Mouse (Mus musculus): ENCODE measurements around the gene Klc4. TPM values are rescaled to one million over a fixed set of nuclear protein-coding genes. Genes with fewer than 3 reads are reported as not detected.
A peak's percentile ranks its signal among the peaks of the same experiment; 100 is the strongest.

Klc4 gene
- 10 to 100 TPM; 21.9 to 24.4 TPM for total RNA-seq (2021)
- long read RNA-seq, experiment 1, transcript Klc4-202 (16 exons, 2,313 nt) = major isoform, 9 of 36 reads
- long read RNA-seq, experiment 1, partial matches to known transcripts = 11 of 36 reads
- long read RNA-seq, experiment 1, other reads (novel, unspliced or antisense) = 15 of 36 reads
- long read RNA-seq, experiment 2, transcript Klc4-202 (16 exons, 2,313 nt) = major isoform, 5 of 17 reads
- long read RNA-seq, experiment 2, partial matches to known transcripts = 7 of 17 reads
- long read RNA-seq, experiment 2, other reads (novel, unspliced or antisense) = 5 of 17 reads

DNA sequence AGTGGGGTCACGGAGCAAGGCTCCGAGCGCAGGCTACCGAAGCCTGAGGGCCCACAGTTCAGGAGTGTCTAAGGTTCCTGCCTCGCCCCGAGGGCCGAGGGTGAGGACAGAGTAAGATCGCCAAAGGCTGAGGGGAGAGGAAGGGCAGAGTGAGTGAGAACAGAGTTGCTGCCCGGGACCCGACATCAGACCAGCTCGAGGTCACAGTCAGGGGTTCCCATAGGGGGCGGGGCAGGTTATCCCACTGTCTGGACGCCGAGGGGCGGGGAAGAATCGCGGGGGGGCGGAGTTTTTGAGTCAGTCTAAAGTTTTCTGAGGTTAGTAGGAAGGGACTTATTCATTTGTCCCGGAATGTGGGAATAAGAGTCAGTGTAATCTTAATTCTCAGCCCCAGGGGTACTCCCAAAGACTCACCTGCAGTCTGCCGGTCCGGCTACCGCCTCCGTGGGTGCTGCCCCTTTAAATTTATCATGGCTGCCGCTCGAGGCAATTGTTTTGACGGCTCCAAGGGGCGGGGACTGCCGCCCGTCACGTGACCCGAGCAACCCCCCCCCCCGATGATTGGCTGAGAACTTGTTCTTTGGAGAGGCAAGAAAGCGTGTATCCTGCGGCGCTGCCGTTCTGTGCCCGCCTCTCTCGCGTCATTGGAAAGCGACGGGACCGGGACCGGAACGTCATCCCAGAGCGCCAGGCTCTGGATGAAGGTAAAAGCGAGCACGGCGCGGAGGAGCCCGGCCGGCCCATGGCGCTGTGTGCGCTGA lies at the start of gene Klc4, which contains the start of gene Mrpl2:
Klc4 (minus strand) TSS at position 462 of the 761 bp plus-strand sequence.
Mrpl2 (plus strand) TSS at position 669 of the 761 bp plus-strand sequence.
- peak within 1 kb of the TSS; percentile 95 for H3K27ac ChIP-seq
- intact Hi-C loops (cut with DNase I) = loop anchor here (2.0 to 10.0 kb wide), 2 partner anchors 67 to 91 kb away; partner anchors contain the start of gene Srf
- DNase-seq (ENCODE audit: extremely low spot score in 1 of 2, low spot score in 2 of 2) = peak; percentile 98 to 100
- H3K4me3 ChIP-seq = peak within 1 kb of the TSS; percentile 100
- TF ChIP-seq CTCF (IDR thresholded peaks at IDR 0.05) = no peak; the same call in 1 of the 2 replicates

DNA sequence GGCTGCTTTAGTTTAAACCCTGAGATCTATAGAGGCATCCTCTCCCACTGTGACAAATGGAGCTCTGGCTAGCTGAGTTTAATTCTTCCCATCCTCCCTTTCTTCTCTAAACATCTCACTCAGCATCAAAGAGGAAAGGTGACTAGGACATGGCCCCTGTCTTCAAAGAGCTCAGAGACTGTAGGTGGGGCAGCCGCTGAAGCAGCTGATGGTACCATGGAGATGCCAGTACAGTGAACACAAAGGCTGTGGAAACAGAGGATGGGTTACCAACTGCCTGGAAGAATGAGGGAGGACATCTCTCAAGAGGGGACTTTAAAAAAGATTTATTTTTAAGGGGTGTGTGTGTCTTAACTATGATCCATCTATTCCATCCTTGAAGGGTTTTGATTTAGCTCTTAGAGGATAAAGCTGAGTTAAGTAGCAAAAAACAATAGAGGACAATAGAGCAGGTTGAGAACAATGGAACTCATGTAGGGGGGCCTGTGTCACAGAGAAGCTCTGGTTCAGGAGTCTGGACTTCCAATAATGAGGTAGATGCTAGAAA lies 48.8 kb upstream of the Klc4 start:
- Histone ChIP-seq H3K27ac (no peak overlapping the region), H3K4me3 (no peak overlapping the region)
- intact Hi-C loops (cut with DNase I) = no loop called here
- no peak for TF ChIP-seq CTCF (IDR thresholded peaks at IDR 0.05)
- no peak for DNase-seq (ENCODE audit: extremely low spot score in 1 of 2, low spot score in 2 of 2)

GRCm38 (mm10) chr17:46691390-46691789 lies 45.6 kb upstream of the Klc4 start:
- DNase-seq (ENCODE audit: extremely low spot score in 1 of 2, low spot score in 2 of 2) = no peak
- H3K27ac ChIP-seq = no peak overlapping the region
- no peak for TF ChIP-seq CTCF (IDR thresholded peaks at IDR 0.05)
- no peak overlapping the region for H3K4me3 ChIP-seq
- intact Hi-C loops (cut with DNase I) = no loop called here

GRCm38 (mm10) chr17:46690665-46691064 lies 44.8 kb upstream of the Klc4 start:
- intact Hi-C loops (cut with DNase I) = no loop called here
- H3K4me3 ChIP-seq = no peak overlapping the region
- no peak overlapping the region for H3K27ac ChIP-seq
- no peak for DNase-seq (ENCODE audit: extremely low spot score in 1 of 2, low spot score in 2 of 2)
- no peak for TF ChIP-seq CTCF (IDR thresholded peaks at IDR 0.05)

GRCm38 (mm10) chr17:46685913-46686312 lies 40.1 kb upstream of the Klc4 start:
- H3K27ac ChIP-seq = no peak overlapping the region
- intact Hi-C loops (cut with DNase I) = no loop called here
- no peak for DNase-seq (ENCODE audit: extremely low spot score in 1 of 2, low spot score in 2 of 2)
- no peak overlapping the region for H3K4me3 ChIP-seq
- no peak for TF ChIP-seq CTCF (IDR thresholded peaks at IDR 0.05)

DNA sequence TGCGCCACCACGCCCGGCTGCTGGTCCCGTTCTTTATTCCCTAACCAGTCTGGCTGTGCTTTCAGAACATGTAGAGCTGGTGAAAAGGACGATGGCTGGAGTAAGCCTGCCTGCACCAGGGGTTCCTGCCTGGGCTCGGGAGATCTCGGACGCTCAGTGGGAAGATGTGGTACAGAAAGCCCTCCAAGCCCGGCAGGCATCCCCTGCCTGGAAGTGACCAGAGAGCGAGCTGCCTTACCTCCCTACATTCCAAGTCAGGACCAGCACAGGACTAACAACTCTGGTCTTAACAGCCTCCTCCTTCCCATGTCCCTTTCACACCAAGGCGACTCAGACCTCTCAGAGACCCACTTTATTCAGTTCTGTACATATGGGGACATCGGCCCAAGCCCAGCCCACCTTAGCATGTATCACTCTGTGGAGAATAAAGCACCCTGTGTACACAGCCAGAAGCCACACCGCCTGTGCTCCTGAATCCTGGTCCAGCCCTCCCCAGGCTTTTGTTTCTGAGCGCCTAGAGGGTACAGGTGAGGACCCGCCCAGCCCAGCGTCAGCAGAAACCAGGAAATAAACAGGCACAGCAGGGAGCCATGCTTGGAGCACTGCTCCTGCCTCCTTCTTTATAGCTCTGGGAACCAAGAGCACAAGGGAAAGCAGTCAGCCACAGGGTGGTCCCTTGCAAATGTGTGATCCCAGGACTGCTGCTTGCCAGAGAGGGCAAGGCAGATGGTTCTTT lies 37.0 kb upstream of the Klc4 start:
- TF ChIP-seq CTCF (IDR thresholded peaks at IDR 0.05) = no peak
- no peak for DNase-seq (ENCODE audit: extremely low spot score in 1 of 2, low spot score in 2 of 2)
- intact Hi-C loops (cut with DNase I) = no loop called here
- no peak overlapping the region for H3K4me3 ChIP-seq
- H3K27ac ChIP-seq = no peak overlapping the region

- no peak for DNase-seq (ENCODE audit: extremely low spot score in 1 of 2, low spot score in 2 of 2)
- intact Hi-C loops (cut with DNase I) = loop anchor here (2.0 kb wide), 1 partner anchor 23 kb away; the partner anchor contains the start of gene Ppp2r5d
- Histone ChIP-seq H3K4me3 (peak overlapping the region; percentile 96), H3K27ac (peak overlapping the region; percentile 69)
- TF ChIP-seq CTCF (IDR thresholded peaks at IDR 0.05) = no peak
These were observed 35.8 kb upstream of the Klc4 start for GRCm38 (mm10) chr17:46681466-46682118.

- intact Hi-C loops (cut with DNase I) = loop anchor here (1.0 to 2.0 kb wide), 2 partner anchors 24 to 30 kb away; partner anchors contain the start of genes Pex6 and Ppp2r5d
These were observed 35.0 kb upstream of the Klc4 start, which contains the start of gene Klhdc3 for GRCm38 (mm10) chr17:46680760-46681373. TSS of gene Klhdc3 (minus strand) at chr17:46680914.

GRCm38 (mm10) chr17:46679843-46680759 lies 34.3 kb upstream of the Klc4 start:
- peak; percentile 48 for TF ChIP-seq CTCF (IDR thresholded peaks at IDR 0.05)
- peak overlapping the region; percentile 96 for H3K4me3 ChIP-seq
- peak overlapping the region; percentile 86 for H3K27ac ChIP-seq
- DNase-seq (ENCODE audit: extremely low spot score in 1 of 2, low spot score in 2 of 2) = no peak
- intact Hi-C loops (cut with DNase I) = loop anchor here (1.0 to 2.0 kb wide), 2 partner anchors 25 to 31 kb away; partner anchors contain the start of genes Pex6 and Ppp2r5d

More at GRCm38 (mm10) chr17:46680760-46681373, 35.0 kb upstream of the Klc4 start, which contains the start of gene Klhdc3:
- peak within 1 kb of the TSS; percentile 96 for H3K4me3 ChIP-seq
- peak; percentile 96 to 97 for DNase-seq (ENCODE audit: extremely low spot score in 1 of 2, low spot score in 2 of 2)
- TF ChIP-seq CTCF (IDR thresholded peaks at IDR 0.05) = no peak
- H3K27ac ChIP-seq = peak within 1 kb of the TSS; percentile 86
